Mouse (Mus musculus): ENCODE data around the gene Rab22a. TPM values are rescaled to one million over a fixed set of nuclear protein-coding genes. Genes with fewer than 3 reads are reported as not detected.
A peak's percentile ranks its signal among the peaks of the same experiment; 100 is the strongest.
"Not testable (repeated sequence)": the region's sequence is repeated elsewhere in the genome, so short reads cannot be mapped to it uniquely, and the experiment has no call there.

Rab22a gene
- polyA plus RNA-seq, 1 experiment from 2014 or later, result 26.7 TPM

- not testable (repeated sequence) for H3K9me3 ChIP-seq (ENCODE audit: control insufficient read depth, low read length); H3K4me3 ChIP-seq (ENCODE audit: low read depth, low read length); H3K36me3 ChIP-seq (ENCODE audit: control insufficient read depth, insufficient read depth, low read length); H3K9ac ChIP-seq (ENCODE audit: low read depth, low read length); DNase-seq (ENCODE audit: low spot score); H3K4me2 ChIP-seq; H3K27ac ChIP-seq (ENCODE audit: low read depth, low read length); H3K4me1 ChIP-seq (replicated peaks; ENCODE audit: control insufficient read depth, insufficient read depth, low read length); H3K27me3 ChIP-seq (replicated peaks; ENCODE audit: control insufficient read depth, insufficient read depth, low read length); ATAC-seq (replicated peaks; ENCODE audit: low FRiP score)
- WGBS, result 95% methylated on average over 15 of the region's 15 CpGs
Measured at GRCm38 (mm10) chr2:173634106-173634505, 25.5 kb upstream of the Rab22a start.

GRCm38 (mm10) chr2:173641370-173641769 lies 18.2 kb upstream of the Rab22a start:
- Histone ChIP-seq H3K27me3 (replicated peaks; ENCODE audit: control insufficient read depth, insufficient read depth, low read length) (no peaks in the 10 kb centered on the region), H3K9me3 (ENCODE audit: control insufficient read depth, low read length) (no peaks in the 10 kb centered on the region), H3K36me3 (ENCODE audit: control insufficient read depth, insufficient read depth, low read length) (no peaks in the 10 kb centered on the region; the same call in 1 of the 2 replicates), H3K4me3 (ENCODE audit: low read depth, low read length) (no peak overlapping the region), H3K27ac (ENCODE audit: low read depth, low read length) (no peak overlapping the region), H3K4me2 (no peak overlapping the region), H3K4me1 (replicated peaks; ENCODE audit: control insufficient read depth, insufficient read depth, low read length) (no peaks in the 10 kb centered on the region), H3K9ac (ENCODE audit: low read depth, low read length) (no peak overlapping the region)
- DNase-seq (ENCODE audit: low spot score), result no peak
- no peak for ATAC-seq (replicated peaks; ENCODE audit: low FRiP score)

- Histone ChIP-seq H3K4me3 (ENCODE audit: low read depth, low read length) (no peak overlapping the region), H3K4me1 (replicated peaks; ENCODE audit: control insufficient read depth, insufficient read depth, low read length) (no peaks in the 10 kb centered on the region), H3K4me2 (no peak overlapping the region), H3K27me3 (replicated peaks; ENCODE audit: control insufficient read depth, insufficient read depth, low read length) (no peaks in the 10 kb centered on the region), H3K36me3 (ENCODE audit: control insufficient read depth, insufficient read depth, low read length) (no peaks in the 10 kb centered on the region; the same call in 1 of the 2 replicates), H3K9me3 (ENCODE audit: control insufficient read depth, low read length) (no peaks in the 10 kb centered on the region), H3K9ac (ENCODE audit: low read depth, low read length) (no peak overlapping the region), H3K27ac (ENCODE audit: low read depth, low read length) (no peak overlapping the region)
- 79% methylated on average over 15 of the region's 15 CpGs for WGBS
- no peak for DNase-seq (ENCODE audit: low spot score)
- no peak for ATAC-seq (replicated peaks; ENCODE audit: low FRiP score)
Measured at GRCm38 (mm10) chr2:173642262-173642999, 17.1 kb upstream of the Rab22a start.

- Histone ChIP-seq H3K27me3 (replicated peaks; ENCODE audit: control insufficient read depth, insufficient read depth, low read length) (no peaks in the 10 kb centered on the region), H3K9ac (ENCODE audit: low read depth, low read length) (no peak overlapping the region), H3K4me1 (replicated peaks; ENCODE audit: control insufficient read depth, insufficient read depth, low read length) (no peaks in the 10 kb centered on the region), H3K36me3 (ENCODE audit: control insufficient read depth, insufficient read depth, low read length) (no peaks in the 10 kb centered on the region; the same call in 1 of the 2 replicates), H3K4me2 (no peak overlapping the region), H3K9me3 (ENCODE audit: control insufficient read depth, low read length) (no peaks in the 10 kb centered on the region), H3K27ac (ENCODE audit: low read depth, low read length) (no peak overlapping the region), H3K4me3 (ENCODE audit: low read depth, low read length) (no peak overlapping the region)
- DNase-seq (ENCODE audit: low spot score) (no peak), ATAC-seq (replicated peaks; ENCODE audit: low FRiP score) (no peak)
- WGBS, result 85% methylated on average over 19 of the region's 19 CpGs
Measured at GRCm38 (mm10) chr2:173647197-173647911, 12.2 kb upstream of the Rab22a start.

- WGBS, result 80% methylated on average over 10 of the region's 10 CpGs
Measured at GRCm38 (mm10) chr2:173649762-173650161, 9.8 kb upstream of the Rab22a start.

GRCm38 (mm10) chr2:173653526-173653925 lies 6.0 kb upstream of the Rab22a start:
- H3K27me3 ChIP-seq (replicated peaks; ENCODE audit: control insufficient read depth, insufficient read depth, low read length), result no peaks in the 10 kb centered on the region
- H3K4me3 ChIP-seq (ENCODE audit: low read depth, low read length), result no peak overlapping the region
- WGBS, result 76% methylated on average over 5 of the region's 5 CpGs
- DNase-seq (ENCODE audit: low spot score), result no peak
- no peak overlapping the region for H3K27ac ChIP-seq (ENCODE audit: low read depth, low read length)
- peaks cover 11% of the 10 kb centered on the region for H3K4me1 ChIP-seq (replicated peaks; ENCODE audit: control insufficient read depth, insufficient read depth, low read length)
- no peaks in the 10 kb centered on the region for H3K9me3 ChIP-seq (ENCODE audit: control insufficient read depth, low read length)
- no peaks in the 10 kb centered on the region; the same call in 1 of the 2 replicates for H3K36me3 ChIP-seq (ENCODE audit: control insufficient read depth, insufficient read depth, low read length)
- ATAC-seq (replicated peaks; ENCODE audit: low FRiP score), result no peak
- H3K9ac ChIP-seq (ENCODE audit: low read depth, low read length), result no peak overlapping the region
- H3K4me2 ChIP-seq, result no peak overlapping the region

More at GRCm38 (mm10) chr2:173649762-173650161, 9.8 kb upstream of the Rab22a start:
- ATAC-seq (replicated peaks; ENCODE audit: low FRiP score) (no peak), DNase-seq (ENCODE audit: low spot score) (no peak)
- Histone ChIP-seq H3K36me3 (ENCODE audit: control insufficient read depth, insufficient read depth, low read length) (no peaks in the 10 kb centered on the region; the same call in 1 of the 2 replicates), H3K9me3 (ENCODE audit: control insufficient read depth, low read length) (no peaks in the 10 kb centered on the region), H3K4me2 (no peak overlapping the region), H3K27ac (ENCODE audit: low read depth, low read length) (no peak overlapping the region), H3K4me3 (ENCODE audit: low read depth, low read length) (no peak overlapping the region), H3K27me3 (replicated peaks; ENCODE audit: control insufficient read depth, insufficient read depth, low read length) (no peaks in the 10 kb centered on the region), H3K4me1 (replicated peaks; ENCODE audit: control insufficient read depth, insufficient read depth, low read length) (no peaks in the 10 kb centered on the region; the same call in 1 of the 2 replicates), H3K9ac (ENCODE audit: low read depth, low read length) (no peak overlapping the region)

- Histone ChIP-seq H3K9ac (ENCODE audit: low read depth, low read length) (0 out of 2 replicates have a peak overlapping the region, but pooled peaks have one; percentile 21), H3K36me3 (ENCODE audit: control insufficient read depth, insufficient read depth, low read length) (peaks cover 5% of the 10 kb centered on the region; the same call in 1 of the 2 replicates), H3K4me3 (ENCODE audit: low read depth, low read length) (peak overlapping the region; percentile 76; the same call in 1 of the 2 replicates), H3K4me1 (replicated peaks; ENCODE audit: control insufficient read depth, insufficient read depth, low read length) (peaks cover 17% of the 10 kb centered on the region), H3K27ac (ENCODE audit: low read depth, low read length) (peak overlapping the region; percentile 74), H3K9me3 (ENCODE audit: control insufficient read depth, low read length) (no peaks in the 10 kb centered on the region), H3K4me2 (peak overlapping the region; percentile 86), H3K27me3 (replicated peaks; ENCODE audit: control insufficient read depth, insufficient read depth, low read length) (no peaks in the 10 kb centered on the region)
- no peak for DNase-seq (ENCODE audit: low spot score)
- peak; percentile 48 for ATAC-seq (replicated peaks; ENCODE audit: low FRiP score)
- 62% methylated on average over 6 of the region's 6 CpGs for WGBS
Measured at GRCm38 (mm10) chr2:173657736-173658135, 1.8 kb upstream of the Rab22a start.

- Histone ChIP-seq H3K4me1 (replicated peaks; ENCODE audit: control insufficient read depth, insufficient read depth, low read length) (peaks cover 17% of the 10 kb centered on the region), H3K36me3 (ENCODE audit: control insufficient read depth, insufficient read depth, low read length) (peaks cover 9% of the 10 kb centered on the region; the same call in 1 of the 2 replicates), H3K9me3 (ENCODE audit: control insufficient read depth, low read length) (no peaks in the 10 kb centered on the region), H3K9ac (ENCODE audit: low read depth, low read length) (peak overlapping the region; percentile 74; the same call in 1 of the 2 replicates), H3K27ac (ENCODE audit: low read depth, low read length) (0 out of 2 replicates have a peak overlapping the region, but pooled peaks have one; percentile 45), H3K27me3 (replicated peaks; ENCODE audit: control insufficient read depth, insufficient read depth, low read length) (no peaks in the 10 kb centered on the region), H3K4me3 (ENCODE audit: low read depth, low read length) (peak overlapping the region; percentile 76), H3K4me2 (peak overlapping the region; percentile 86)
- ATAC-seq (replicated peaks; ENCODE audit: low FRiP score) (no peak), DNase-seq (ENCODE audit: low spot score) (no peak)
- 80% methylated on average over 4 of the region's 4 CpGs for WGBS
Measured at GRCm38 (mm10) chr2:173658517-173658916, 1.0 kb upstream of the Rab22a start.
